Mouse (Mus musculus) embryonic stem cell, embryonic (primary cell): ENCODE measurements around the gene Ckb.
"Not testable (repeated sequence)": the region's sequence is repeated elsewhere in the genome, so short reads cannot be mapped to it uniquely, and the experiment has no call there.

ENCODE experiments used
- CTCF ChIA-PET, 4 experiments: fragments of 300-600 bp in 2 of 4; fragments of 350-600 bp in 2 of 4; sonication (Branson Sonifier 250); formaldehyde crosslinking; loops; one replicate each; lab custom pipeline; 2022; ENCODE audit warnings: inconsistent platforms in 2 of 4; lab: Charles Lee
- POLR2A ChIA-PET, 4 experiments: fragments of 300-600 bp in 2 of 4; fragments of 350-600 bp in 2 of 4; sonication (Branson Sonifier 250); formaldehyde crosslinking; loops; one replicate each; lab custom pipeline; 2022; ENCODE audit warnings: antibody characterized with exemption in 4 of 4, inconsistent platforms in 1 of 4; lab: Charles Lee

Ckb gene

DNA sequence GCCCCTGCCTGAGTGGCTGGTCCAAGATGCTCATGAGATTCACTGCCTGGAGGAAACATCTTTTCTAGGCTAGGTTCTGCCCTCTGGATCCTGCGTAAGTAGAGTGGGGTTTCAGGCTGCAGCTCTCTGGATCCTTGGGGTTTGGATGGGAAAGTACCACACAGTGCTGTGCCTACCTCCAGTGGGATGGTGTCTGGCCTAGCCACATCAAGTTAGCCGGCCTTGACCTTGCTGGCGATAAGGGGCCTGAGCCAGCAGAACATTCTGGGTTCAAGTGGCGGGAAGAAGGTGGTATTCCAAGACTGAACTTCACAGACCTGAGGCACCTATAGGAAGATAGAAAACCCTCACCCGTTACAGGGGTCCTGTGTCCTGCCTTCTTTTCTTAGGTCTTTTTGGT lies 4.7 kb downstream of the Ckb start:
- POLR2A ChIA-PET = interaction anchor here (1.0 to 30.5 kb wide), 17 partner anchors 10 to 186 kb away, joined by 3 to 1165 read pairs (median 6); partner anchors contain the start of genes Trmt61a (in 3 of the 4), Apopt1 (in 1 of the 4), Bag5 (in 1 of the 4) and Ckb (in 1 of the 4)
- CTCF ChIA-PET = interaction anchor here (1.0 to 6.9 kb wide), 10 partner anchors 9 to 184 kb away, joined by 3 to 128 read pairs (median 6); no protein-coding TSS in a partner anchor

DNA sequence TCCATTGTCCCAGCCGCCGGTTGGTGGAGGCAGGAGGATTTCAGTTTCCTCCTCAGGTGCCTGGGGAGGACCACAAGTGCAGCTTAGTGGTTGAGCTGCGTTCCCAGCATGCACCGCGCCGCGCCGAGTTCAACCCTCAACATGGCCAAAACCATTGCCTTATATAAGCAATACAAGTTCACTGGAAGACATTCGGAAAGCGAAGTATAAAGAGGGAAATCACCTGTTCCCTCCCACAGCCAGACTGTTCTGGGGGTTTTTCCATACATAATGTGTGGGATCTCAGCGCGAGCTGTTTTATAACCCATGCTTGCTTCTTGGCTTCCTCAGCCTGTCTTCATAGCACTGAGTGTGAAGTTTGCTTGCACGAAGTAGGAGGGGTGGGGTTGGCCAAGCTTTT lies 5.8 kb downstream of the Ckb start:
- POLR2A ChIA-PET = interaction anchor here (0.6 to 30.5 kb wide), 25 partner anchors 9 to 153 kb away, joined by 3 to 1165 read pairs (median 4); partner anchors contain the start of genes Trmt61a (in 3 of the 4), Apopt1 (in 2 of the 4), Bag5 (in 2 of the 4) and Ckb (in 1 of the 4)
- CTCF ChIA-PET = interaction anchor here (0.6 to 6.9 kb wide), 9 partner anchors 11 to 66 kb away, joined by 3 to 128 read pairs (median 3); partner anchors contain the start of gene Trmt61a (in 1 of the 4)

GRCm38 (mm10) chr12:111665041-111665880 lies 6.9 kb downstream of the Ckb start:
- ChIA-PET POLR2A (interaction anchor here (0.6 to 30.5 kb wide), 41 partner anchors 8 to 585 kb away, joined by 3 to 1165 read pairs (median 4); partner anchors contain the start of genes Trmt61a (in 3 of the 4), Apopt1 (in 2 of the 4), Bag5 (in 2 of the 4) and Ckb (in 2 of the 4)), CTCF (interaction anchor here (0.5 to 6.9 kb wide), 16 partner anchors 8 to 107 kb away, joined by 3 to 128 read pairs (median 3); partner anchors contain the start of gene Trmt61a (in 1 of the 4))

GRCm38 (mm10) chr12:111664144-111664634 lies 7.9 kb downstream of the Ckb start:
- ChIA-PET CTCF (interaction anchor here (0.6 to 6.9 kb wide), 22 partner anchors 8 to 481 kb away, joined by 3 to 128 read pairs (median 4); partner anchors contain the start of genes Atp5mpl (in 1 of the 4) and Ckb (in 1 of the 4)), POLR2A (interaction anchor here (0.5 to 30.5 kb wide), 51 partner anchors 8 to 316 kb away, joined by 3 to 1165 read pairs (median 4); partner anchors contain the start of genes Ckb (in 4 of the 4), Trmt61a (in 3 of the 4), Apopt1 (in 2 of the 4) and Bag5 (in 2 of the 4))

DNA sequence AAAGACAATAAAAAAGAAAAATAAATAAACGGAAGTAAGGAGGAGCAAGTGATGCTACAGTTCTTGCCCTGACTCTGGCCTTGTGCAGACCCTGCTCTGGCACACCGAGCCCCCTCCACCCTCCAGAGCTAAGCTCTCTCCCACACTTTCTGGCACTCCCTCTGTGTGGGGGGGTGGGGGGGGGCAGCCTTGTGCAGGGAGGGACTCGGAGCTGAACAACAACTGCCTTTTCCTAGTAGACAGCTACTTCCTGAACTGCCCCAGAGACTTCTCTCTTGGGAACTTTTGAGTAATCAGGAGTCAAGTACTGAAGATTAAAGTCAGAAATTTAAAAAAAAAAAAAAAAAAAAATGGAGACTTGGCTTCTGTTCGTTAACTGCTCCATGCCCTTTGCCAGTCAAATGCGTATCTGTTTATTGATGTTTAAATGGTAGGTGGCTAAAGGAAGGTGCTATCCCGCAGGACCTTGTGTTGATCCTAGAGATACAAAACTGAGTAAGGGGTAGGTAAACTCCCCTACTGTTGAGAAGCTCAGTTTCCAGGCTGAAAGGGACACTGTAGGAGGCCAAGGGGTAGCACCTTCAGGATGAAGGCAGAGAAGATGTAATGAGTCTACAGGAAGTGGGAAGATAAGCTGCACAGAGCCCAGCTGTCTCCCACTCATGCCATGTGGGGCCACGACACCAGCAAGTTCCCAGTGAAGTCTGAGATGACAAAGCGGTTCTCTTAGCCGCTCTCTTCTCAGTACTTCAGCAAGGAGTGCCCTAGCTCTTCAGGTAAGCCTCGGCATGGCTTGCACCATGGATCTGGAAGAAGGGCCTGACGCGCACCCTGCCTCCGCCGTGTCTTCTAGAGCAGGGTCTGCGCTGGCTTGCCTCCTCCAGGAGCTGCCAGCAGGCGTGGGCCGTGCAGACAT lies 8.7 kb downstream of the Ckb start:
- ChIA-PET POLR2A (interaction anchor here (0.6 to 30.5 kb wide), 54 partner anchors 8 to 655 kb away, joined by 3 to 1165 read pairs (median 4); partner anchors contain the start of genes Ckb (in 4 of the 4), Trmt61a (in 3 of the 4), Apopt1 (in 2 of the 4) and Bag5 (in 2 of the 4)), CTCF (interaction anchor here (0.6 to 6.9 kb wide), 24 partner anchors 9 to 482 kb away, joined by 3 to 128 read pairs (median 4); partner anchors contain the start of genes Atp5mpl (in 1 of the 4) and Ckb (in 1 of the 4))

GRCm38 (mm10) chr12:111661554-111661953 lies 10.6 kb downstream of the Ckb start:
- POLR2A ChIA-PET = interaction anchor here in 3 of 4 experiments (0.6 to 30.5 kb wide), 10 partner anchors 9 to 888 kb away, joined by 3 to 1165 read pairs (median 6); partner anchors contain the start of genes Ckb (in 3 of the 3) and Trmt61a (in 2 of the 3)
- CTCF ChIA-PET = not testable (repeated sequence)

DNA sequence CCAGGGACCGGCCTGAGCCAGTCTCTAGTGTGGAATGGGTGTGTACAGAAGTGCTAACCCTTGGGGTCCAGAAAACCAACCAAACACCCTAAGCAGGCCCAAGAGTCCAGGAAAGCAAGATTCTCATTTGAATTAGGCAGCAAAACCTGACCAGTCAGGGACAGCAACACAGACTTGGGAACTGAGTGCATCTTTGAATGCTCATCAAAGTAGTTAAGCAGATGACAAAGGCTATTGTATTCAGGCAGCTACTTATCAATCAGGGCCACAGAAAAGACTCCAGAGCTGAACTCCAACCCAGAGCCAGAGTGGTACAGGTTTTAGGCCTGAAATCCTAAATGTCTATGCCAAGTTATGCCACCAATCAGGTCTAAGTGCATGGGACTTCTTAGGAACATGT lies 11.5 kb downstream of the Ckb start:
- ChIA-PET POLR2A (interaction anchor here in 3 of 4 experiments (1.0 to 30.5 kb wide), 8 partner anchors 8 to 35 kb away, joined by 3 to 1165 read pairs (median 4); partner anchors contain the start of genes Ckb (in 3 of the 3) and Trmt61a (in 1 of the 3)), CTCF (interaction anchor here in 2 of 4 experiments (0.6 to 1.1 kb wide), 3 partner anchors 33 to 52 kb away, joined by 3 to 9 read pairs (median 4); no protein-coding TSS in a partner anchor)

DNA sequence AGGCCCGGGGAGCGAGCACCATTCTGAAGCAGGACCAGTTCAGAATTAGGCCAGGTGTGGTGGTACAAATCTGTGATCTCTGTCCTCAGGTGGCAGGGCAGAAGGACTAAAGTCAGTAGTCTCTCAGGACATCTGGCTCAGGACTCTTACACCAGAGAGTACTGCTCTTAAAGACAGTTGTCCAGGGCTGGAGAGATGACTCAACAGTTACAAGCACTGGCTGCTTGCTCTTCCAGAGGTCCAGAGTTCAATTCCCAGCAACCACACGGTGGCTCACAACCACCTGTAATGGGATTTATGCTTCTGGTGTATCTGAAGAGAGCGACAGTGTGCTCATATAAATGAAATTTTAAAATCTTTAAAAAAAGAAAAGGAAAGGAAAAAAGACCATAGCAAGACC lies 12.8 kb downstream of the Ckb start:
- POLR2A ChIA-PET = interaction anchor here in 1 of 4 experiments (1.0 kb wide), 1 partner anchor 13 kb away, joined by 5 read pairs; the partner anchor contains the start of gene Ckb
- CTCF ChIA-PET = no interaction called here

- ChIA-PET POLR2A (interaction anchor here in 2 of 4 experiments (0.8 to 4.5 kb wide), 13 partner anchors 8 to 108 kb away, joined by 3 to 31 read pairs (median 7); no protein-coding TSS in a partner anchor), CTCF (interaction anchor here in 2 of 4 experiments (0.9 to 3.8 kb wide), 5 partner anchors 11 to 41 kb away, joined by 3 to 22 read pairs (median 4); no protein-coding TSS in a partner anchor)
These were observed 16.4 kb downstream of the Ckb start for GRCm38 (mm10) chr12:111655695-111656094.

GRCm38 (mm10) chr12:111653434-111653833 lies 18.7 kb downstream of the Ckb start:
- CTCF ChIA-PET = interaction anchor here (0.6 to 3.8 kb wide), 11 partner anchors 11 to 149 kb away, joined by 3 to 22 read pairs (median 5); no protein-coding TSS in a partner anchor

GRCm38 (mm10) chr12:111652953-111653352 lies 19.2 kb downstream of the Ckb start:
- ChIA-PET POLR2A (interaction anchor here (0.6 to 3.1 kb wide), 10 partner anchors 11 to 879 kb away, joined by 3 to 11 read pairs (median 4); no protein-coding TSS in a partner anchor), CTCF (interaction anchor here in 3 of 4 experiments (0.6 to 3.8 kb wide), 7 partner anchors 11 to 148 kb away, joined by 3 to 22 read pairs (median 4); no protein-coding TSS in a partner anchor)

More at GRCm38 (mm10) chr12:111653434-111653833, 18.7 kb downstream of the Ckb start:
- POLR2A ChIA-PET = interaction anchor here in 3 of 4 experiments (0.6 to 4.5 kb wide), 13 partner anchors 11 to 161 kb away, joined by 3 to 31 read pairs (median 4); partner anchors contain the start of genes Ckb (in 1 of the 3) and Zfyve21 (in 1 of the 3)

DNA sequence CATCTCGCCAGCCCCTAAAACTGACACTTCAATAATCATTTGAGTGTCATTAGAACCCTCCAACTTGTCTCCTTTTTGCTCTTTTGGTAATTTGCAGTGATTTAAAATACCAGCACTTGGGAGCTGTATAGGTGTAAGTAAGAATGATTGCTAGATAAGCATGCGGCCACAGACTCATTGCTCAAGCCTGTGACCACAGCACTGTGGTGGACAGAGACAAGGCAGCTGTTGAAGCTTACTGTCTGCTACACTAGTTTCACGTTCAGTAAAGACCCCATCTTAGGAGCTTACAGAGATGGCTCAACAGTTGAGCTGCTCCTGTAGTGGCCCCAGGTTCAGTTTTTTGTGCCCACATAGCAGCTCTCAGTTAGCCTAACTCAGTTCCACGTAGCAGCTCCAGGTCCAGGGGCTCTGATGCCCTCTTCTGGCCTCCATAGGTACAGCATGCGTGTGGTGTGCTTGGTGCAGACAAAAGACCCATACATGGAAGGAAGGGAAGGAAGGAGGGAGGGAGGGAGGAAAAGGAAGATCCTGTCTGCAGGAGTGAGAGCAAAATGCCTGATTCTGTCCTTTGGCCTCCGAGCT lies 24.0 kb downstream of the Ckb start:
- ChIA-PET CTCF (interaction anchor here (0.5 to 2.8 kb wide), 36 partner anchors 8 to 1497 kb away, joined by 3 to 22 read pairs (median 3); partner anchors contain the start of gene Eif5 (in 1 of the 4)), POLR2A (interaction anchor here in 3 of 4 experiments (0.7 to 2.2 kb wide), 18 partner anchors 8 to 110 kb away, joined by 3 to 9 read pairs (median 4); partner anchors contain the start of gene Eif5 (in 3 of the 3))
